Mouse (Mus musculus) midbrain, postnatal 0 days (tissue): ENCODE data around the gene Hoxa6. TPM values are rescaled to one million over a fixed set of nuclear protein-coding genes. Genes with fewer than 3 reads are reported as not detected.
A peak's percentile ranks its signal among the peaks of the same experiment; 100 is the strongest.

ENCODE experiments used
- ATAC-seq: fragments of 200-750 bp; cut with Nextera tagmentation; 2 replicates; pipeline ENCODE4 v1.8.0; 2017; ENCODE audit warnings: moderate number of reproducible peaks, mild to moderate bottlenecking, moderate TSS enrichment, moderate library complexity; ENCODE audit not compliant: low FRiP score
- DNase-seq: peaks from one replicate; pipeline ENCODE4 v3.0.0-alpha.2; 2015; ENCODE audit warnings: low spot score
- H3K27ac ChIP-seq: fragments of 300-500 bp; sonication (generic); 2 replicates; pipeline ENCODE4 v1.5.1; 2014; ENCODE audit warnings: low read depth, mild to moderate bottlenecking, low read length, mixed read lengths
- H3K27me3 ChIP-seq: fragments of 300-500 bp; sonication (generic); 2 replicates; pipeline ENCODE4 v1.6.1; 2014; ENCODE audit warnings: low read length, control low read depth, mixed read lengths; ENCODE audit not compliant: insufficient read depth
- H3K36me3 ChIP-seq: fragments of 300-500 bp; sonication (generic); 2 replicates; pipeline ENCODE4 v1.6.1; 2014; ENCODE audit warnings: low read length, control low read depth, mixed read lengths; ENCODE audit not compliant: insufficient read depth
- H3K4me1 ChIP-seq: fragments of 300-500 bp; sonication (generic); 2 replicates; pipeline ENCODE4 v1.6.1; 2014; ENCODE audit warnings: mild to moderate bottlenecking, control low read depth, antibody characterized with exemption, low read length, mixed read lengths; ENCODE audit not compliant: insufficient read depth
- H3K4me2 ChIP-seq: fragments of 300-500 bp; sonication (generic); 2 replicates; pipeline ENCODE4 v1.6.1; 2014; ENCODE audit warnings: low read depth, mild to moderate bottlenecking, low read length, mixed read lengths; ENCODE audit not compliant: poor library complexity, severe bottlenecking
- H3K4me3 ChIP-seq: fragments of 300-500 bp; sonication (generic); 2 replicates; pipeline ENCODE4 v1.5.1; 2014; ENCODE audit warnings: low read depth, mild to moderate bottlenecking, low read length, moderate library complexity
- H3K9ac ChIP-seq: fragments of 300-500 bp; sonication (generic); replicated peaks from 2 replicates; pipeline ENCODE4 v1.6.1; 2014; ENCODE audit warnings: mild to moderate bottlenecking, low read length, moderate library complexity, mixed read lengths; ENCODE audit not compliant: poor library complexity, severe bottlenecking
- H3K9me3 ChIP-seq: fragments of 300-500 bp; sonication (generic); 2 replicates; pipeline ENCODE4 v1.6.1; 2016; ENCODE audit warnings: low read length, control low read depth
- CTCF ChIP-seq: IDR thresholded peaks from 2 replicates; pipeline ENCODE4 v1.5.1; 2016; ENCODE audit warnings: antibody characterized with exemption, mild to moderate bottlenecking
- WGBS: fragments of 180-500 bp; shearing (Covaris S2); extraction: QIAGEN DNeasy Blood & Tissue Kit; methylation state at CpG from one replicate; pipeline ENCODE4 v1.1.7; 2014; 5-methylcytosine and 5-hydroxymethylcytosine counted together
- polyA plus RNA-seq: library from polyadenylated mRNA; unstranded; fragments of >200 nt; fragmentation: Nextera tagmentation; extraction: Ambion mirVana; gene quantifications from 2 replicates; pipeline ENCODE4 v1.2.1, GENCODE M21; 2015
- total RNA-seq: library from RNA; depleted of rRNA; stranded (reverse); fragments of >200 nt; gene quantifications from 2 replicates; pipeline ENCODE4 v1.2.3, GENCODE M21; 2014

Gene Hoxa6
- total and polyA plus RNA-seq, 2 experiments from 2014 or later, result not detected

GRCm38 (mm10) chr6:52190906-52191810, 17.4 kb downstream of the Hoxa6 start, which contains the start of gene Hoxa4:
TSS of gene Hoxa4 (minus strand) at chr6:52191753.
- H3K9ac ChIP-seq, result no peak within 1 kb of the TSS

GRCm38 (mm10) chr6:52190410-52190809, 18.1 kb downstream of the Hoxa6 start:
- Histone ChIP-seq H3K36me3 (no peaks in the 10 kb centered on the region), H3K9me3 (no peaks in the 10 kb centered on the region), H3K4me3 (no peak overlapping the region), H3K4me1 (no peaks in the 10 kb centered on the region), H3K4me2 (no peak overlapping the region), H3K9ac (no peak overlapping the region), H3K27ac (no peak overlapping the region), H3K27me3 (peaks cover 95% of the 10 kb centered on the region)
- DNase-seq (no peak), ATAC-seq (no peak)
- TF ChIP-seq CTCF, result no peak
- WGBS, result 0% methylated on average over 23 of the region's 23 CpGs

More at GRCm38 (mm10) chr6:52190906-52191810, 17.4 kb downstream of the Hoxa6 start, which contains the start of gene Hoxa4:
- no peaks in the 10 kb centered on the region for H3K9me3 ChIP-seq
- ATAC-seq, result no peak
- WGBS, result under 1% methylated on average over 35 of the region's 102 CpGs
- no peak within 1 kb of the TSS for H3K27ac ChIP-seq
- peaks cover 94% of the 10 kb centered on the region for H3K27me3 ChIP-seq
- TF ChIP-seq CTCF, result no peak
- peak within 1 kb of the TSS; percentile 22 for H3K4me3 ChIP-seq
- peak within 1 kb of the TSS; percentile 39 for H3K4me2 ChIP-seq
- no peak for DNase-seq
- no peaks in the 10 kb centered on the region for H3K4me1 ChIP-seq
- no peaks in the 10 kb centered on the region for H3K36me3 ChIP-seq

GRCm38 (mm10) chr6:52189909-52190308, 18.6 kb downstream of the Hoxa6 start:
- H3K27ac ChIP-seq, result no peak overlapping the region
- no peak overlapping the region for H3K4me3 ChIP-seq
- H3K4me2 ChIP-seq, result no peak overlapping the region
- 3% methylated on average over 8 of the region's 8 CpGs for WGBS
- ATAC-seq (no peak), DNase-seq (no peak)
- H3K9ac ChIP-seq, result no peak overlapping the region
- no peaks in the 10 kb centered on the region for H3K36me3 ChIP-seq
- H3K9me3 ChIP-seq, result no peaks in the 10 kb centered on the region
- H3K4me1 ChIP-seq, result no peaks in the 10 kb centered on the region
- no peak for TF ChIP-seq CTCF
- peaks cover 96% of the 10 kb centered on the region for H3K27me3 ChIP-seq

GRCm38 (mm10) chr6:52189172-52189591, 19.3 kb downstream of the Hoxa6 start:
- Histone ChIP-seq H3K9ac (no peak overlapping the region), H3K4me2 (no peak overlapping the region), H3K9me3 (no peaks in the 10 kb centered on the region), H3K4me3 (no peak overlapping the region), H3K27ac (no peak overlapping the region), H3K27me3 (peaks cover 96% of the 10 kb centered on the region), H3K36me3 (no peaks in the 10 kb centered on the region), H3K4me1 (no peaks in the 10 kb centered on the region)
- no peak for TF ChIP-seq CTCF
- ATAC-seq, result no peak
- WGBS, result 16% methylated on average over 5 of the region's 5 CpGs
- DNase-seq, result no peak

GRCm38 (mm10) chr6:52186500-52186899, 22.0 kb downstream of the Hoxa6 start:
- no peaks in the 10 kb centered on the region for H3K9me3 ChIP-seq
- no peak overlapping the region for H3K27ac ChIP-seq
- H3K27me3 ChIP-seq, result peaks cover 97% of the 10 kb centered on the region
- H3K9ac ChIP-seq, result no peak overlapping the region
- H3K4me1 ChIP-seq, result no peaks in the 10 kb centered on the region
- H3K36me3 ChIP-seq, result no peaks in the 10 kb centered on the region
- no peak overlapping the region for H3K4me3 ChIP-seq
- H3K4me2 ChIP-seq, result no peak overlapping the region
- DNase-seq, result no peak
- 3% methylated on average over 1 of the region's 1 CpGs for WGBS
- no peak for TF ChIP-seq CTCF
- no peak for ATAC-seq

GRCm38 (mm10) chr6:52185834-52186233, 22.7 kb downstream of the Hoxa6 start:
- H3K4me2 ChIP-seq, result no peak overlapping the region
- H3K27me3 ChIP-seq, result peaks cover 97% of the 10 kb centered on the region
- no peak for ATAC-seq
- no peak overlapping the region for H3K27ac ChIP-seq
- TF ChIP-seq CTCF, result no peak
- no peaks in the 10 kb centered on the region for H3K36me3 ChIP-seq
- H3K9ac ChIP-seq, result no peak overlapping the region
- no peak overlapping the region for H3K4me3 ChIP-seq
- DNase-seq, result no peak
- WGBS, result 10% methylated on average over 3 of the region's 3 CpGs
- no peaks in the 10 kb centered on the region for H3K4me1 ChIP-seq
- H3K9me3 ChIP-seq, result no peaks in the 10 kb centered on the region
